Mouse (Mus musculus) liver, adult (tissue): ENCODE results near the gene Il16.

Experiments used
- GATA4 ChIP-seq: IDR thresholded peaks from 2 replicates; pipeline ENCODE4 v1.6.1; 2014; ENCODE audit warnings: mild to moderate bottlenecking, low read length; ENCODE audit not compliant: insufficient replicate concordance

The Il16 gene

GRCm38 (mm10) chr7:83666087-83666595, 79.4 kb downstream of the Il16 start:
- TF ChIP-seq GATA4 = no peak

DNA sequence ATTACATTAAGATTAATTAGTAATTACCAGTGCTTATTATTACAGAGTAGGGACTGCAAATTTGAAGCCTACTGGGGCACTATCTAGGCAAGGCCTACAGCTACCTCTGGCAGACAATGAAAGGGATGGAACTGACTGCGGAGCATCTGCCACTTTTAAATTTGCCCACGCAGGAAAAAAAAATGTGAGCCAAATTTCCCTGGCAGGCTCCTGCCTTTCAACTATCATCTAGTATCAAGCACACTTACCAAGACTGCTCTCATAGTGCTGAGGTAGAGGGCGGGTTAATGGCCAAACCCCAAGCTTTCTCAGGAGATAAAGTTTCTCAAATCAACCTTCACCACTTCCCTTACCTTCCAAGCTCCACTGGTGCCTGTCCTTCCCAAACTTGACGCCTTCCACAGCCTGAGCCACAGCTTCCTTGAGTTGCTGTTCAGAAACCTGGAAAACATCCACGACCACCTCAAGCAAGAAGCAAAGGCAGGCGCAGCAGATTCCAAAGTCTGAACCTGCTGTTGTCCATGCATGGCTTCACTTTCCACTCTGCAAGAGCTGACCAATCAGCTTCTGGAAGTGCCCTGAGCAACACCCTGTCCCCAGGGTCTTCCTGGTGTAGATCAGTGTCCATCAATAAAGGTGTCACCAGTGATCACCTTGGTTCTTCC, 82.7 kb downstream of the Il16 start:
- no peak for TF ChIP-seq GATA4

DNA sequence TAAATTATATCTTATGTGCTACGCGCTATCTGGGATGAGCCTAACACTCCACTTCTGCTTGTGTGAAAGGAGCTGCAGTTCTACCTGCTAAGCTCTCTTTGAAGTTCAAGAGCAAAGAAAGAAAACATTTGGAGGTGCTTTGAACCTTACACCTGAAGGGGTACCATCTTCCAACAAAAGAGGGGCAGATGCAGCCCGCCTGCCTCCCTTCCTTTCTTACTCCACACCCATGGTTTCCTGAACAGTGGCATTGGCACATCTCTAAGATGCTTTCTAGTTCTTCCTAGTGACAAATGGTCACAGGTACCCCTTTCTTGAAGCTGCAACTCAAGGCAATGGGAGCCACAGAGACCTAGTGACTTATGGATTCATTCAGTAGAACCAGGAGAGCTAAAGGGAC, 83.8 kb downstream of the Il16 start:
- TF ChIP-seq GATA4 = no peak

GRCm38 (mm10) chr7:83661031-83661430, 84.5 kb downstream of the Il16 start:
- no peak for TF ChIP-seq GATA4

- TF ChIP-seq GATA4 = no peak
Measured at GRCm38 (mm10) chr7:83660273-83660691, 85.2 kb downstream of the Il16 start.

GRCm38 (mm10) chr7:83659159-83660065, 86.1 kb downstream of the Il16 start:
- no peak for TF ChIP-seq GATA4

GRCm38 (mm10) chr7:83658716-83659115, 86.8 kb downstream of the Il16 start:
- no peak for TF ChIP-seq GATA4

- TF ChIP-seq GATA4 = peak; percentile 53; the same call in 1 of the 2 replicates
Measured at GRCm38 (mm10) chr7:83654938-83655630, 90.4 kb downstream of the Il16 start.

DNA sequence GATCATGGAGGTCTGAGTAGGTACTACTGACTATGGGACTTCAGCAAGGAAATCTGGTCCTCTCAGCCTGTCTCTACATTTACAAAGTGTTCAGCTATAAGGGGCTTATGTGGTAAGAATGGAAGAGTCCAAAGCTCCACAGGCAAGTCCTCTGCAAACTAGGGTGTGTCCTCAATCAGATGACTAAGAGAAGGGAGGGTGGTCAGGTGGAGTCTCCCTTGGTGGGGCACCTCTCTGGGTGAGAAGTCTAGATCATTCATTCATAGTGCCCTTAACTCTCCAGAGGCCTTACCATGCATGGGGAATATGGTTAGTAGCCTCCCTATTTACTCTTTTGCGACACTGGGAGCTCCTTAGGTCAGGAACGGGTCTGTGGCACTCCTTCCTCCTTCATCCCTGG, 91.3 kb downstream of the Il16 start:
- TF ChIP-seq GATA4 = no peak

GRCm38 (mm10) chr7:83653605-83654051, 91.9 kb downstream of the Il16 start:
- no peak for TF ChIP-seq GATA4

GRCm38 (mm10) chr7:83652498-83652897, 93.0 kb downstream of the Il16 start:
- no peak for TF ChIP-seq GATA4

DNA sequence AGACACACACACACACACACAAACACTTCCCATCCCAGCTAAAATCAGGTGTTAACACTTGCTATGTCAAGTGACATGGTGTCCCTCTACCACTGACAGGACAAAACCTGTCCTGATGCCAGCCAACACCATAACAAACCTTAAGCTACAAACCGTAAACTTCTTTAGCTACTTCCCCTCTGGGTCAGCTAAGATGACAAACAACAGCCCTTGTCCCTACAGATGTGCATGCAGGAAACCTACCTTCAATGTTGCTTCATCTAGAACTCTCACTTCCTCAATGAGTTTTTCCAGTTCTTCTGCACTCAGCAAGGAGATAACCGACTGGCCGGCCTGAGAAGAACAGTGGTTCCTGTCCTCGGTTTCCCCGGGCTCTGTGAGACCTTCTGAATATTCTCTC, 94.9 kb downstream of the Il16 start:
- TF ChIP-seq GATA4 = no peak

DNA sequence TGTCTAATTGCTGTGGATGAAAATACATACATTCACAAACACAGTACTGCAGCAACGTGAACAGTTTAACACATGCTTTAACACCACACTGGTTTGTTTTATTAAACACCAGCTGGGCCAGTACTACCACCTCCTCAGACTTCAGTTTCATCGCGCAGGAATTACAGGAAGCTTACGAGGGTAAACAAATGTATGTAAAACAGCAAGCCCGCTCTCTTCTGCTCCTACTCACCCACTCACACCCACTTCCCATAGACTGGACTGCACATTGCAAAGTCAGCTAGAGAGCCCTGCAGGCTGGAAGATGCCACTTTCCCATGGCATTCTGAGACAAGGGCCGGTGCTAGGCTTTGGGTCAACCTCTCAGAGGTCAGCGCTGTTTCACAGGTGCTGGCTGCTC, 96.7 kb downstream of the Il16 start:
- TF ChIP-seq GATA4 = no peak

DNA sequence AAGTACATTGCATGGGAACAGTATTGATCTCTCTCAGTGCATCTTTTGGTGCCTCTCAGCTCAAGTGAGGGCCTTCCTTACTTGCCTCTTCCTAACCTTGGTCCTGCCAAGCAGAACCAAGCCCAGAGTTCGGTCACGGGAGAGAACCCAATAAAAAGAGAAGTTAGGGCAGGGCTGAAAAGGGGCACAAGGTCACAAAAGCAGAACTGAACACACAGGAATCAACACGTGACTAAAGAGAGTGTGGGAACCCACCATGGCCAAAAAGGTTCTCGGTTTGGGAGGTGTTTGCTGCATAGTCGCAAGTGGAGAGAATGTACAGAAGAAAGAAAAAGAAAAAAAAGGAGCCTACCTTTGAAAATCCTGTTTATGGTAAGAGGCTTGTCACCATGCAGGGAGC, 100.0 kb downstream of the Il16 start:
- no peak for TF ChIP-seq GATA4

DNA sequence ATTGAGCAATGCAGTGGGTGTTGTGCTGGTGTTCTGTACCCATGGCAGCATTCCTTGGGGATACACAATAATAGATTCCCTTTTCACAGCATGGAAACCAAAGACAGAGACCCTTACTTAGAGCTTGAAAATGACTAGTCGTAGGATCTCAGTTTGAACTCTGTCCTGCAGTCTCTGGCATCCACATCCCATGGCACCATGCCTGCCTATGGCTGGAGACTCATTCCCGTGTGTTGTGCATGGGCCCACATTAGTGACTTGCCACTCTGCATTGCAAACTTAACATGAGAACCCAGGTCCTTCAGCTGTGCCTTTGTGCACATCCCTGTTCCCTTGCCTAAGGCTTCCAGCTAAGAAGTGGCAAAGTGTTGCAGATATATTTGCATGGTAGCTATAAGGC, 100.8 kb downstream of the Il16 start:
- TF ChIP-seq GATA4 = no peak
